ENCODE assay signal across 26 mouse cellular contexts in the genomic region with DNA sequence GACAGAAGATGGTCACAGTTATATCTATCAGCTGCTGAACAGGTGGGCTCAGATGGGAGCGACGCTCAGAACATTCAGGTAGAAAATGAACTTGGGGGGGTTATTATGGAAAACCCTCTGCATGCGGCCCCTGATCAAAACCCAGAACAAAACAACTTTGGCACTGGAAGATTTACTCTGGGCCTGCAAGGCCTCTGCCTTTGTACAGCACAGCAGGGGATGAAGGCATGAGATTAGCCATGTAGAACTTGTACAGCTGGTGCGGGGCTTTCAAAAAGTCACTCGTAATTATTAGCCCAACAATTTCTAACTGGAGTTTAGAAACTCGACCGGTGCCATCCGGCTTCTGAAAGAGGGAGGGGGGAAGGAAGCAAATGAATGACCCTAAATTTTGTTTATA. TPM values are rescaled to one million over a fixed set of nuclear protein-coding genes. Genes with fewer than 3 reads are reported as not detected.
A peak's percentile ranks its signal among the peaks of the same experiment; 100 is the strongest.
DNase-seq lines count a peak whose midpoint lies in the region; ATAC-seq lines count a peak whose summit lies in the region.
"Had no signal": no experiment of that assay in that cellular context is flagged by ENCODE, and none has a peak within 500 bp of the region (broad histone marks: within the 10 kb centered on the region; RNA-seq: fewer than 3 reads in every experiment).

No protein-coding gene starts in this region.

- no peak overlapping the region for H3K27ac ChIP-seq in hindbrain, embryonic 11.5 days (ENCODE audit: low read depth, low read length)
- H3K27ac ChIP-seq in hindbrain, embryonic 16.5 days (ENCODE audit: low read depth, low read length) = no peak overlapping the region
- H3K27ac ChIP-seq in neural tube, embryonic 12.5 days = no peak overlapping the region
- H3K27ac ChIP-seq in neural tube, embryonic 15.5 days (replicated peaks) = no peak overlapping the region
- H3K27ac ChIP-seq: embryonic facial prominence, embryonic 13.5 days; limb, embryonic 13.5 days; liver, embryonic 13.5 days; lung, embryonic 15.5 days; stomach, embryonic 15.5 days had no signal

- no peaks in the 10 kb centered on the region for H3K27me3 ChIP-seq in hindbrain, embryonic 11.5 days (ENCODE audit: control insufficient read depth, insufficient read depth, low read length)
- H3K27me3 ChIP-seq in hindbrain, embryonic 16.5 days (replicated peaks; ENCODE audit: control insufficient read depth, insufficient read depth, low read length) = no peaks in the 10 kb centered on the region
- H3K27me3 ChIP-seq in neural tube, embryonic 12.5 days (replicated peaks) = peaks cover 31% of the 10 kb centered on the region
- peaks cover 16% of the 10 kb centered on the region for H3K27me3 ChIP-seq in neural tube, embryonic 15.5 days (replicated peaks)
- H3K27me3 ChIP-seq: embryonic facial prominence, embryonic 13.5 days; limb, embryonic 13.5 days; liver, embryonic 13.5 days; lung, embryonic 15.5 days; stomach, embryonic 15.5 days had no signal

- ATAC-seq in hindbrain, embryonic 11.5 days (ENCODE audit: low FRiP score) = no peak
- no peak for ATAC-seq in hindbrain, embryonic 16.5 days
- peak; percentile 58; the same call in 1 of the 2 replicates for ATAC-seq in neural tube, embryonic 12.5 days (ENCODE audit: low FRiP score, low read depth)
- no peak for ATAC-seq in neural tube, embryonic 15.5 days (ENCODE audit: low FRiP score)

- WGBS in hindbrain, embryonic 11.5 days = 36% methylated on average over 8 of the region's 8 CpGs
- WGBS in hindbrain, embryonic 16.5 days = 27% methylated on average over 8 of the region's 8 CpGs
- WGBS in neural tube, embryonic 12.5 days = 28% methylated on average over 8 of the region's 8 CpGs
- 29% methylated on average over 8 of the region's 8 CpGs for WGBS in neural tube, embryonic 15.5 days

- no peak overlapping the region for H3K4me2 ChIP-seq in hindbrain, embryonic 11.5 days (replicated peaks; ENCODE audit: low read depth, low read length)
- H3K4me2 ChIP-seq in hindbrain, embryonic 16.5 days (ENCODE audit: low read length) = no peak overlapping the region
- no peak overlapping the region for H3K4me2 ChIP-seq in neural tube, embryonic 12.5 days (replicated peaks)
- no peak overlapping the region for H3K4me2 ChIP-seq in neural tube, embryonic 15.5 days
- H3K4me2 ChIP-seq: embryonic facial prominence, embryonic 13.5 days; heart, embryonic 11.5 days; limb, embryonic 13.5 days; liver, embryonic 13.5 days; lung, embryonic 15.5 days; stomach, embryonic 15.5 days had no signal

- no peaks in the 10 kb centered on the region for H3K4me1 ChIP-seq in hindbrain, embryonic 11.5 days (replicated peaks; ENCODE audit: control insufficient read depth, insufficient read depth, low read length)
- H3K4me1 ChIP-seq in hindbrain, embryonic 16.5 days (ENCODE audit: control insufficient read depth, insufficient read depth, low read depth, low read length) = no peaks in the 10 kb centered on the region; the same call in 1 of the 2 replicates
- peaks cover 6% of the 10 kb centered on the region; the same call in 1 of the 2 replicates for H3K4me1 ChIP-seq in neural tube, embryonic 12.5 days
- H3K4me1 ChIP-seq in neural tube, embryonic 15.5 days = no peaks in the 10 kb centered on the region
- H3K4me1 ChIP-seq: embryonic facial prominence, embryonic 13.5 days; limb, embryonic 13.5 days; liver, embryonic 13.5 days; lung, embryonic 15.5 days; stomach, embryonic 15.5 days had no signal

- H3K4me3 ChIP-seq in hindbrain, embryonic 11.5 days (ENCODE audit: low read depth, low read length) = no peak overlapping the region
- no peak overlapping the region for H3K4me3 ChIP-seq in hindbrain, embryonic 16.5 days (ENCODE audit: low read length)
- no peak overlapping the region for H3K4me3 ChIP-seq in neural tube, embryonic 12.5 days
- no peak overlapping the region for H3K4me3 ChIP-seq in neural tube, embryonic 15.5 days (replicated peaks)
- H3K4me3 ChIP-seq: embryonic facial prominence, embryonic 13.5 days; limb, embryonic 13.5 days; liver, embryonic 13.5 days; lung, embryonic 15.5 days; stomach, embryonic 15.5 days had no signal

- H3K36me3 ChIP-seq in hindbrain, embryonic 11.5 days (ENCODE audit: control insufficient read depth, insufficient read depth, low read length) = no peaks in the 10 kb centered on the region
- no peaks in the 10 kb centered on the region for H3K36me3 ChIP-seq in hindbrain, embryonic 16.5 days (ENCODE audit: control insufficient read depth, insufficient read depth, low read length)
- no peaks in the 10 kb centered on the region for H3K36me3 ChIP-seq in neural tube, embryonic 12.5 days
- no peaks in the 10 kb centered on the region for H3K36me3 ChIP-seq in neural tube, embryonic 15.5 days
- H3K36me3 ChIP-seq: embryonic facial prominence, embryonic 13.5 days; G1E; limb, embryonic 13.5 days; liver, embryonic 13.5 days; lung, embryonic 15.5 days; stomach, embryonic 15.5 days had no signal

- H3K9ac ChIP-seq in hindbrain, embryonic 11.5 days (ENCODE audit: low read depth, low read length) = no peak overlapping the region
- no peak overlapping the region for H3K9ac ChIP-seq in hindbrain, embryonic 16.5 days (ENCODE audit: low read depth, low read length)
- H3K9ac ChIP-seq in neural tube, embryonic 12.5 days = no peak overlapping the region
- H3K9ac ChIP-seq in neural tube, embryonic 15.5 days (replicated peaks) = no peak overlapping the region
- H3K9ac ChIP-seq: embryonic facial prominence, embryonic 13.5 days; limb, embryonic 13.5 days; liver, embryonic 13.5 days; lung, embryonic 15.5 days; stomach, embryonic 15.5 days had no signal

- no peaks in the 10 kb centered on the region for H3K9me3 ChIP-seq in hindbrain, embryonic 11.5 days (ENCODE audit: control insufficient read depth, low read length)
- no peaks in the 10 kb centered on the region for H3K9me3 ChIP-seq in hindbrain, embryonic 16.5 days (ENCODE audit: control insufficient read depth, low read length)
- H3K9me3 ChIP-seq in neural tube, embryonic 12.5 days = no peaks in the 10 kb centered on the region
- H3K9me3 ChIP-seq in neural tube, embryonic 15.5 days (replicated peaks) = no peaks in the 10 kb centered on the region
- H3K9me3 ChIP-seq: embryonic facial prominence, embryonic 13.5 days; limb, embryonic 13.5 days; liver, embryonic 13.5 days; lung, embryonic 15.5 days; stomach, embryonic 15.5 days had no signal

- peak; percentile 43 for DNase-seq in embryo, embryonic 11 days
- no peak for DNase-seq in embryo, embryonic 10 days (ENCODE audit: low spot score)
- DNase-seq in hindbrain, embryonic 11.5 days (ENCODE audit: low spot score) = peak; percentile 20
- DNase-seq in spleen, postnatal 10 days (ENCODE audit: low spot score in 2 of 2) = no peak
- no peak for DNase-seq in adrenal gland, adult (ENCODE audit: inconsistent age in 2 of 2, low spot score in 1 of 2)
- DNase-seq: adrenal gland, postnatal 25 days; cerebellum, adult 18-20 months; cerebellum, postnatal 36 days; heart, postnatal 14 days; kidney, adult 11 months; liver, embryonic 13.5 days; lung, postnatal 4 days; right cerebral cortex, postnatal 25 days; thymus, adult 18-20 months; thymus, postnatal 4 days had no signal

RNA-seq across cellular contexts. Expression of gene Wdr72, which starts 38.1 kb away (rescaled TPM):
- polyA plus RNA-seq in hindbrain, embryonic 11.5 days (2014; fragmentation: Nextera tagmentation; extraction: Ambion mirVana) = 0.33 and 0.68 TPM in 2 replicates
- polyA plus RNA-seq in hindbrain, embryonic 16.5 days (2015; fragmentation: Nextera tagmentation; extraction: Ambion mirVana) = 0.73 and 0.95 TPM in 2 replicates
- polyA plus RNA-seq in neural tube, embryonic 12.5 days (2016; fragmentation: Nextera tagmentation; extraction: Ambion mirVana) = 0.45 and 0.46 TPM in 2 replicates
- 0.22 and 0.36 TPM in 2 replicates for polyA plus RNA-seq in neural tube, embryonic 15.5 days (2015; fragmentation: Nextera tagmentation; extraction: Ambion mirVana)
- polyA plus RNA-seq: G1E; large intestine, adult 2 months; spleen, adult 2 months had no signal

Comparison
In these comparisons a context has a peak if more than half of its experiments do, and no peak if none do; other contexts are left out.
1. DNase-seq: peak in embryo, embryonic 11 days (single experiment) and hindbrain, embryonic 11.5 days (single experiment); none in embryo, embryonic 10 days (single experiment), spleen, postnatal 10 days (0 of 2) and adrenal gland, adult (0 of 2).